Mouse (Mus musculus) B cell, adult 2 months (primary cell): ENCODE data around the gene Mgat4d.
"Not testable (repeated sequence)": the region's sequence is repeated elsewhere in the genome, so short reads cannot be mapped to it uniquely, and the experiment has no call there.

Experiments
- DNase-seq, 2 experiments: peaks; one replicate each; pipeline ENCODE4 v3.0.0; 2022

Gene Mgat4d

DNA sequence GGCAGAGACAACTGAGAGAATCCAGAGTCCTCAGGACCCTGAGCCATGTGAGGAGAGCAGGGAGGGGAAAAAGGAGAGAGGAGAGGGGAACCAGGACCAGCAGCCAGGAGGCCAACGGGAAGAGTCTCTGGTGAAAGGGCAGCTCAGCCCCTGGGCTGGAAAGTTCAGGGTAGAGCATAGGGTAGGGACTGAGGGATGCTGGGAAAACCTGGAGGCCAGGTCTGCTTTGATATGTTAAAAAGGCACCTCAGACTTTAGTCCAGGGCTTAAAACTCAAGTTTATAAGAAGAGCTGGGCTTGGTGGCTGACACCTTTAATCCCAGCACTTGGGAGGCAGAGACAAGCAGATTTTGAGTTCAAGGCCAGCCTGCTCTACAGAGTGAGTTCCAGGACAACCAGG is 44.2 kb downstream of the Mgat4d start:
- no peak for DNase-seq

DNA sequence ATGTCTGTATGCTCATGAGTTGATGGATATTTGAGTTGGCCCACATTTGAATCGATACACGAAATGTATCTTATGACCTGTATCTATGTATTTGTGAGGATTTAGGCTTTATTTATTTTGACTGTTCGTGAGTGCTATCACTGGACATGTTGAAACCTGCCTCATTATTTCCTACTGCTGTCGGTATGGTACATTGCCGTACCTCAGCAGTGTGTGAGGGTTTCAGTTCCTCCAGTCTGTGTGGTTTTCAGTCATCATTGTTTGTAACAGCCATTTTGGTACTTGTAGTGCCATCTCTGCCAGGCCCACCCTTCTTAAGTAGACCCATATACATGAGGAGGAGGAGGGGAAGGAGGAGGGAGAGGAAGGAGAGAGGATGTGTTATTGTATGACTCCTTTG is 46.1 kb downstream of the Mgat4d start:
- DNase-seq = no peak

DNA sequence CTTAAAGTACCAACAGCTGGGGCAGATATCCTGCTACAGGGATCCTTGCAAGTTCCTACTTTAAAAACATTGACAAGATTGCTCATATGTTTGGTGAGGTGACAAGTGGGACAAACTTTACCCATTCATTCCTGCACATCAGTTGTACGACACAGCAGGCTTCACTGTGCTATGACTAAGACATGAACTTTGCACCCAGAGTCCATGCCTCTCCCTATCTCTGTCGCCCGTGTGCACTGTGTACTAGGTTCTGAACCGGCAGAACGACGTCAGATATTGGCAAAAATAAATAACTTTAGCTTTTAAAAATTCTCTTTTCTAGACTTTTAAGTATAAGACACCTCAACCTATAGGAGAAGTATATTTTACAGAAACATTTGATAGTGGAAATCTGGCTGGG is 48.4 kb downstream of the Mgat4d start:
- no peak for DNase-seq

DNA sequence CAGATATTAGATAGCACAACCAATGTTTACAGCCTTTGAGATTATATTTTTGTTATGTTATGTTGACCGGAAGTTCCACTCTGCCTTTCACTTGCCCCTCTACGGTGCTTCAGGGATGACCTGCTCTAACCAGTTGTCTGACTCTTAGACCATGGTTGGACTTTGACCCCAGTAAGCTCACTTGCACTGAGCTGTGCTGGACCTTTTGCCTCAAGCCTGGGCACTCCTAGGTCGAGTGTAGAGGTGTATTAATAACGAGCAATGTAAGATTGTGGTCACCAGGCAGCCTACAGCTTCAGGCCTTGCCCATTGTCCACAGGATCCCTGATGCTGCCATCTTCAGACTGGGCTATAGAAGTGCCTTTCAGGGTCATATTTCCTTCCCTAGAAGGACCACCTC is 49.5 kb downstream of the Mgat4d start:
- no peak for DNase-seq

DNA sequence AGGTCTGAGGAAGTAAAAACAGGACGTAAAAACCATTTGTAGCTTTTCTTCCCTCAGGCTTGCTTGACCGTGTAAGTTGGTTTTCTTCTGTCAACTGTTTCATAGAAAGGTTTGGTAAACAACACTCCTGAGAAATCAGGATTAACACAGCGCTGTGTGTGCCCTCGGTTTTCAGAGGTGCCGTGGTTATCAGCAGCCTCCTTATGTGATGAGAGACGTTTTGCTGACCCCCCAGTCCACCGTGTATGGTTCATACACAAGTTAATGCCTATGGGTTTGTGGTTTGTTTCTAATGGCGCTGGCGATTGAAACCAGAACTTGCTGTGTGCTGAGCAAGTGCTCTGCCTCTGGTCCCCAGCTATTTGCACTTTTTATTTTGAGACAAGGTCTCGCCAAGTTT is 57.3 kb downstream of the Mgat4d start:
- DNase-seq = no peak

DNA sequence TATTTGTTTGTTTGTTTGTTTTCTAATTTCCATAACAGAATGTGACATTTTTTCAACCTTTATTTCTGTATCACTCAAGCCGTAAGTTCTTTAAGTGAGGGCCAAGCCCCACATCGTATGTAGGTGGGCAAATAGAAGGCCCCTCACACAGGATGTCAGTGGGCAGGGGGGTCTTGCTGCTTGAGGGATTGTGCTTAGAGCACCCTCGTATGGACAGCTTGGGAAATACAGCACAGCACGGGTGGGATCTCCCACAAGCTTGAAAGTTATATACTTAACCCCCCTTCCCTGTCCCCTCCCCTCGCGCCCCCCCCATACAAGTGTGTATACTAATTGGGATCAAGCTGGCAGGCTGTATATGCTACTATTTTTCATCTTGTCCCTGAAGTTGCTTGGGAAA is 58.6 kb downstream of the Mgat4d start:
- DNase-seq = peak; percentile 1 to 13

DNA sequence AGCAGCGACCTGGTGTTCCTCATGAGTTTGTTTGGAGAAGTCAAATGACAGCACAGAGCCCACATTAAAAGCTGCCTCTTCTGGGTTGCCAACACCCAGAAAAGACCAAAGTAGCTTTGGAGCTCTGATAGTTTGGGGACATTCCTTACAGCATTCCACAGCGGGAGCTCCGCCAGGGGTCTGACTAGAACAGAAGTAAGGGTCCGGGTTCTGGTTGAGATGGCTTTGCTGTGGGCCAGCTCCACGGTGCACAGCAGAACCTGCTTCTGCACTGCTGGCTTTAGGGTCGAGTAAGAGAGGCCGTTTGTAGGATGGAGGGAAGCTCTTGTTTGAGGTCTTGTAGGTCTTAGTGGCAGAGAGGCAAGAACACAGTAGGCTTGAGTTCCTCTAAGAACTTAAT is 60.2 kb downstream of the Mgat4d start:
- DNase-seq = no peak

DNA sequence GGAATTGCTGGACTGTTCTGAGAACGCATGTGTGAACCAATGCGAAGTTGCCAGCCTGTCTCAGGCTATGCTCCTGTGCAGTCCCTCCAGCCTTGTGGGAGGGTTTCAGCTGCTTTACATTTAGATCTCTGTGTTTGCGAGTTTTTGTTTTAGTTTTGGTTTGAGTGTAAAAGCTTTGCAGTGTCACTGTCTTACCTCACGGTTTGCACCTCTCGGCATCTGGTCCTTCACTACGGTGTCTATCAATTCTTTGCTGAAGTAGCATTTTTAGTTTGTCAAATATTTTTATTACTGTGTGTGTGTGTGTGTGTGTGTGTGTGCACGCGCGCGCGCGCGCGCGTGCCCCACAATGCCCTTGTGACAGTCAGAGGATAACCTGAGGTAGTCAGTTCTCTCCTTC is 68.6 kb downstream of the Mgat4d start:
- no peak for DNase-seq

DNA sequence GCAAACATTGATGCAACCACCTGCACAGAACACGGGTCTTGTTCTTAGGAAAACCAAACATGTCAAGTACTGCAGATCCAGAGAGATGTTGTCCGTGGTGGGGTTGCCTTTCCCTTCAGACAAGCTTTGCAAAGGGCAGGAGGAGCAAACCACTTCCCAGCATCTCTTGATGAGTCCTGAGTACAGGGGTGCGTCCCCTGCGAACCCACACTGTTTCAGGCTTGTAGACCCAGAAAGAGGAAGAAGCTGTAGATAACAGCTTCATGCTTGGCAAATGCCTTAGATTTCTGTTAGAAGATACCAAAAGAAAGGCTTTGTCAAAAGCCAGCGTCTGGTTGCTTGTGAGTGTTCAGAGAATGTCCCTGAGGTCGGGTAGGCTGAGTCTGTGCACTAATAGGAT is 69.7 kb downstream of the Mgat4d start:
- no peak for DNase-seq

DNA sequence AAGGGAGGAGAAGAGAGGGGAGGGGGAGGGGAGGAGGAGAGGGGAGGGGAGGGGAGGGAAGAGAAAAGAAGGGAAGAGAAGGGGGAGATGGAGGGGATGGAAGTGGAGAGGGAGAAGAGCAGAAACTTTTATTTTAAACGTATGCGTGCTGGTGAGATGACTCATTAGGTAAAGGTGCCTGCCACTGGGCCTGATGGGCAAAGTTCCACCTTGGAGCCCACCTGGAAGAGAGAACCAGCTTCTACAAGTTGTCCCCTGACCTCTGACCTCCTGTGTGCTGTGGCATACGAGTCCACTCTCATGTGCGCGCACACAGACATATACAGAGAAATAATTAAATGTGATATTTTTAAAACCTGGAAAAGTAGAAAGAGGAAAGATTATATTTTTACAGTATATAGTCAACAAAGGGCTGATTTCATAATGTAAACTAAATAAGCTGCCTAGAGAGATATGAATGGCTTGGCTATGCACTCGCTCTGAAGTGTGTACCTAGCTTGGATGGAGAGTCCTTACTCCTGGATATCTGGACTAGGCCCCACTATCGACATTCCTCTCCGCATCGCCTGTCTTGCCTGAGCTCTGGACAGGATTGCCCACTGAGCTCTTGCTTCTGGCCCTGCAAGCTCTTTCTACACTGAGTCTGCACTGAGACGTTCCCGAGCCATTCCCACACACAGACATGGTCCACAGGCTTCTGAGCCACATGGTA is 70.7 kb downstream of the Mgat4d start:
- DNase-seq = no peak

DNA sequence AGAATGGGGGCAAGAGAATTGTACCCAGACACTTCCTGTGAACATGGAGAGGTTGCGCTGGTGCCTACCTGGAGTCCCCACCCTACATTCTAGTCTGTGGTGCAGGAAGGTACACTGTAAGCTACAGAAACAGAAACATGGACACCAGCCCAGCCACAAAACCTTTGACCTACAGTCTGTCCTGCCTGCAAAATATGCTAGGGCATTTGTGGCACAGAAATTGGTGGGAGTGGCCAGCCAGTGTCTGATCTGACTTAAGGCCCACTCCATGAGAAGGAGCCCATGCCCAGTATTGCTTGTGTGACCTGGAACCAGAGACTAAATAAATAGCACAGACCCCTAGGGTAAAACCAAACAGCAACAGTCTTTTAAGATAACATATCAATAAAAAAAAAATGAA is 73.1 kb downstream of the Mgat4d start:
- DNase-seq = no peak

DNA sequence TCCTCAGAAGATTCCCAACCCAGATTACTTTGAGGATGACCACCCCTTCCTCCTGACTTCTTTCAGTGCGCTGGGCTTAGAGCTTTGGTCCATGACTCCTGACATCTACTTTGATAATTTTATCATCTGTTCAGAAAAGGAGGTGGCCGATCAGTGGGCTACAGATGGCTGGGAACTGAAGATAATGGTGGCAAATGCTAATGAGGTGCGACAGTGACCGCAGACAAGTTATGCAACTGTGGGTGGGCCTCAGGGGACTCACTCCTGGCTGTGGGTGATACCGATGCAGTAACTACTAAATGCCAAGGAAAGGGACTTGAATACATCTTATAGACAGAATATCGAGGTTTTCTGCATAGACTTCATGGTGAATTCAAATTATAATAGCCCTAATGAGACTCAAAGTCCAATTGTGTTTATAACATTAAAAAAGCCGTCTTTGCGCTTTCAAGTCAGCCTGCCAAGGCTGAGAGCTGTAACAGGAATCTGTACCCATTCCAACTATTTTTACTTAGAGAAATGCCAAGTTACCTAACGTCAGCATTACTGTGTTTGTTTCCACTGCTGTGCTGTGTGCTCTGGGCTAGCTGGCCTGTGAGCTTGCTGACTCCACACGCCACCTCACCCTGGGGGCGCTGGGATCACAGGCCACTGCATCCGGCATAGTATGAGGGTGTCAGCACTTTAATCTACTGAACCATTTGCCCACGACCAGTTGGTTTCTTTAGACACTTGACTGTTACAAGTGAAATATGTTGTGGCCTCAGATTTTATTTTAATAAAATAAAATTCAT is 75.0 kb downstream of the Mgat4d start:
- no peak for DNase-seq

DNA sequence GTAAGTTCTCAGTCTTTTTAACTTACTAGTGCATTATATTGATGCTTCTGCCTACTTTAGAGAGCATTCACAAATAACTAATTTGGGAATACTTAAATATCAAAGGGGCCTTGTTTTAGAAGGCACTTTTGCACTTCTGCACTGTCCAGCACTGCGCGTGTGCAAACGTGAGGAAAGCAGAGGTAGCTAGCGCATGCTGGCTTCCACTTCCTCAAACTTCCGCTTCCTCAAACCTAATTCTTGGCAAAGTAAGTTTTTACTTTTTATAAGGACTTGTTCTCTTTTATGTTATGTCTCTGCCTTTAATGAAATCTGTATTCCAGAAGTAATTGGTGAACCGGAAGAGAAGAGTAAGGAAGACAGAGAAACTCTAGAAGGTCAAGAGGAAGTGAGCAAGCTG is 76.9 kb downstream of the Mgat4d start:
- no peak for DNase-seq

DNA sequence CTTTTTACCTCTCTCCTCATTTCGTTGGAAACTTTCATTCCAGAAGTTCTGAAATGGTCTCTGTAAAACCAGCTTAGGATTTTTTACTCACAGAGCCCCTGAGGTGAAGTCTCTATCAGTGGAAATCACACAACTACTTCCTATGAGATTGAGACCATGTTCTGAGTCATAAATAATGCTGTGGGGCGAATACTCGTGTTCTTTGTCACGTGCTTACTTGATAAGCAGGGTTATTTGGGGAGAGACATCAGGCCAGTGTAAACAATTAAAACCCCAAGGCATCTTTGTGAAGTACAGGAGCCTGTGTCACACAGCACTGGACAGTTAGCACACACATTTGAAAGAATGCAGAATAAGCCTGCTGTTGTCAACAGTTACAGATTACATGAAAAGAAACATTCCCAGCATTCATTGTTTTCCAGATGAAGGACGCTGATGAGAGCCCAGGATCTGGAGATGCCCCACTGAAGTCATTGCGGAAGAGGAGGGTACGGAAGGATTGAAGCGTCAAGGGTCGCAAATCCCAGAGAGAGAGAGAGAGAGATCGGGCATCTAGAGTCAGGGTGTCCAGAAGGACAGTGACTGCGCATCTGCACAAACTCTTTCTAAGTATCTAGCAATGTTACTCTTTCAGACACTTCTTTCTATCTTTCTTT is 78.0 kb downstream of the Mgat4d start:
- DNase-seq = no peak

DNA sequence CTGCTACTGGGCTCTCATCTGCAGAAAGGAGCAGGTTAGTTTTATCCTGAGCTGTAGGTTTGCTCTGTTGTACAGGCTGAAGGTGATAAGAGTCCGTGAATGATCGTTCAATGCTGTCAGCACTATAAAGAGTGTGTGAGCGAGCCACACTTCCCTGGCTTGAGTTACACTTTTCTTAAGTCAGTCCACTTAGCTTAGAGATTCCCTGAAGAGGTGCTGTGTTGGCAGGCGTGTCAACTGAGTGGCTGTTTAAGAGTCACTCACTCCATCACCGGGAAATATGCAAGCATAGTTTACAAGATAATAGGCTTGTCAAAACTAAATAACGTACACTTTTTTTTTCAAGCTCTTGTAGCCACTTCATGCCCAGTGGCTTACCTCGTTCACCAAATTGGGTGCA is 78.7 kb downstream of the Mgat4d start:
- no peak for DNase-seq

DNA sequence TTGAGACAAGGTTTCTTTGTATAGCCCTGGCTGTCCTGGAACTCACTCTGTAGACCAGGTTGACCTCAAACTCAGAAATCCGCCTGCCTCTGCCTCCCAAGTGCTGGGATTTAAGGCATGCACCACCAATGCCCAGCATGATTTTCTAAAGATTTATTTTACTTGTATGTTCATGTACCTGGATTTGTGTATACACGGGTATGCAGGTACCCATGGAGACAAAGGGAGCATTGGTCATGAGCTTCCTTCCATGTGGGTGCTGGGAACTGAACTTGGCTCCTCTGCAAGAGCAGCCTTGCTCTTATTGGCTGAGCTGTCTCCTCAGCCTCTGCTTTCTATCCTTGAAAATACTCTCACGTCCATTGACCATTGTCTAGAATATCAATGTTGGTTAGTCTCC is 80.3 kb downstream of the Mgat4d start:
- not testable (repeated sequence) for DNase-seq

DNA sequence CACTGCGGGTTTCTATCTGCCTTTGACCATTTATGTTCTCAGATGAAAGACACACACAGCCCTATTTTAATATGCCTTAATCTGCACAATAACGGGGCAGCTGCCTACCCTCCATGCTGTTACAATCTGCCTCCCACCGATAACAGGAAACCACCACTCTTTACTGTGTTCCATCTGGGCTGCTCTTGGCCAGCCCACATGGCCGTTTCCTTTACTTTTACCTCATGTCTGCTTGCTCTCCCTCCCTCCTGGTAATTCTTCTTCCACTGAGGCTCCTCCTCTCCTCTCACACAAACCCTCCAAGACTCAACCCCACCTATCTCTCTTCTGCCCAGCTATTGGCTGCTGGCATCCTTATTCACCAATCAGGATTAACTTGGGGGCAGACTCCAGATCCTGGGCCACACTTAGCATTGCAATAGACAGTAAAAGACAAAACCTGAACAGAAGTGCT is 80.8 kb downstream of the Mgat4d start:
- DNase-seq = no peak
